Mouse (Mus musculus) neural tube, embryonic 11.5 days (tissue): Measurements from ENCODE around the gene Socs3. TPM values are rescaled to one million over a fixed set of nuclear protein-coding genes. Genes with fewer than 3 reads are reported as not detected.

Source experiments
- ATAC-seq: fragments of 200-750 bp; cut with Nextera tagmentation; 2 replicates; pipeline ENCODE4 v1.8.0; 2017; ENCODE audit warnings: moderate number of reproducible peaks, mild to moderate bottlenecking, moderate TSS enrichment, moderate library complexity; ENCODE audit not compliant: insufficient read depth, low FRiP score, low TSS enrichment
- DNase-seq: peaks from one replicate; pipeline ENCODE4 v3.0.0-alpha.2; 2015; ENCODE audit warnings: low spot score
- H3K27ac ChIP-seq: fragments of 300-500 bp; sonication (generic); 2 replicates; pipeline ENCODE4 v1.5.1; 2014; ENCODE audit warnings: low read depth, mild to moderate bottlenecking, low read length
- H3K27me3 ChIP-seq: fragments of 300-500 bp; sonication (generic); 2 replicates; pipeline ENCODE4 v1.6.1; 2014; ENCODE audit warnings: mild to moderate bottlenecking, low read length, mixed read lengths; ENCODE audit not compliant: control insufficient read depth, insufficient read depth
- H3K36me3 ChIP-seq: fragments of 300-500 bp; sonication (generic); 2 replicates; pipeline ENCODE4 v1.6.1; 2014; ENCODE audit warnings: mild to moderate bottlenecking, low read length, moderate library complexity, mixed read lengths; ENCODE audit not compliant: control insufficient read depth, insufficient read depth
- H3K4me1 ChIP-seq: fragments of 300-500 bp; sonication (generic); 2 replicates; pipeline ENCODE4 v1.6.1; 2014; ENCODE audit warnings: low read length, mixed read lengths; ENCODE audit not compliant: control insufficient read depth, insufficient read depth
- H3K4me2 ChIP-seq: fragments of 300-500 bp; sonication (generic); 2 replicates; pipeline ENCODE4 v1.6.1; 2014; ENCODE audit warnings: low read depth, mild to moderate bottlenecking, moderate library complexity
- H3K4me3 ChIP-seq: fragments of 300-500 bp; sonication (generic); 2 replicates; pipeline ENCODE4 v1.5.1; 2014; ENCODE audit warnings: low read depth, low read length
- H3K9ac ChIP-seq: fragments of 300-500 bp; sonication (generic); 2 replicates; pipeline ENCODE4 v1.6.1; 2014; ENCODE audit warnings: mild to moderate bottlenecking, low read length
- H3K9me3 ChIP-seq: fragments of 300-500 bp; sonication (generic); 2 replicates; pipeline ENCODE4 v1.6.1; 2016; ENCODE audit warnings: low read length; ENCODE audit not compliant: control insufficient read depth
- WGBS: fragments of 180-500 bp; shearing (Covaris S2); extraction: QIAGEN DNeasy Blood & Tissue Kit; methylation state at CpG from one replicate; pipeline ENCODE4 v1.1.7; 2014; 5-methylcytosine and 5-hydroxymethylcytosine counted together
- polyA plus RNA-seq: library from polyadenylated mRNA; unstranded; fragments of >200 nt; fragmentation: Nextera tagmentation; extraction: Ambion mirVana; gene quantifications from 2 replicates; pipeline ENCODE4 v1.2.1, GENCODE M21; 2014

Gene Socs3
- polyA plus RNA-seq, 1 experiment from 2014 or later = 5.1 TPM

DNA sequence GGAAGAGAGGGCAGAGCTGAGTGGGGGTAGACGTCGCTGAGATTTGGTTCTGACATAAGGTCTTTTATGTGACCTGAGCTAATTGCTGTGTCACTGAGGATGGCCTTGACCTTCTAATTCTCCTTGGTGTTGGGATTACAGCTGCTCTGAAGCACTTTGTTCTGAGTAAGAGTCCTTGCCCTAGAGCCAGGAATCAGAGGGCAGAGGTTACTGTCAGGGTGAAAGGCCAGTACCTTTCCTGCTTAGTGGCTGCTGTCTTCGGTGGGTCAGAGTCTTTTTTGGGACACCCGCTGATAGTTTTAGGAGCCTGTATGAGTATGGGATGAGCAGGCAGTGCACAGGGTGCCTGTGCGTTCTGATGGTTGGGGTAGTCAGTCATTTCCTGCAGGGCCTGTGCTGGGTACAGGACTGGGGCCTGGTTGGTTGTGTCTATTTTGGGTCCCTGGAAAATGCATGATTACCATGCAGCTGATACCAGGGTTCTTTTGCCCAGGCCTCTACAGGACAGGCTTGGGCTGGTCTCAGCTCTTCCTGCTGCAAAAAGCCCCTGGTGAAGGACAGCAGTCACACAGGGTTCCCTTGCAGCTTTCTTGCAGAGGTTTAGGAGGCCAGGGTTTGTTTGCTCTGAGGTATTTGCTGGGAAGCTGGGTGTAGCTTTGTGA, 38.4 kb upstream of the Socs3 start:
- no peaks in the 10 kb centered on the region for H3K27me3 ChIP-seq
- H3K9ac ChIP-seq = no peak overlapping the region
- H3K4me3 ChIP-seq = no peak overlapping the region
- ATAC-seq = no peak
- WGBS = 64% methylated on average over 5 of the region's 5 CpGs
- H3K9me3 ChIP-seq = no peaks in the 10 kb centered on the region
- H3K36me3 ChIP-seq = peaks cover 11% of the 10 kb centered on the region
- peaks cover 12% of the 10 kb centered on the region for H3K4me1 ChIP-seq
- no peak for DNase-seq
- no peak overlapping the region for H3K4me2 ChIP-seq
- H3K27ac ChIP-seq = no peak overlapping the region

DNA sequence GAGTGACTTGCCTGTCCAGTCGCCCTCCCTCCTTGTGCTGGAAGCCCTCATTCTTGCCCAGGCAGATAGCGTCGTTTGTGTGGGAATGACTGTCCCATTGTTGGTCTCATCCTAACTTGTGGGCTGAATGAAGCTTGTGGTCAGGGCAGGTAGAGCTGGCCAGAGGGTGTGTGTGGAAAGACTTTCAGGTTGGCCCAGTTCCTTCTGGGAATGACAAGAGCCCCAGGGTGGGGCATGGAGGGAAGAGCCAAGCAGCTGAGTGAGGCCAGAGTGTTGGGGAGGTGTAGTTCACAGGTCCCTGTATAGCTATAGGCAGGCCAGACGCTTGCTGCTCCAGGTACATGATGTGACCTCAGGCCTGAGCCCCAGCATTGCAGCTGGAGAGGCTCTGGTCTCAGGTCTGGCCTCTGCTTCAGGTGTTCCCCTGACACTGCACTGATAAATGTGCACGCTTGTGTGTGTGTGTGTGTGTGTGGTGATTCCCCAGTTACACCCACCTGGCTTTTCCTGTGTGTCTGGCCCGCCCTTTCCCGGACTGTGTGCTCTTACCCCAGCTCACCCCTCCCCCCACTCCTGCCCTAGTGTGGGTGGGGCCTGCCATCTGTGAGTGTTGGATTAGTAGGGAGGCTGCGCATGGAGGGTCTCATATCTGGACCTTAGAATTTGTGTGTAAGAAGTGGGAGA, 37.8 kb upstream of the Socs3 start:
- Histone ChIP-seq H3K27me3 (no peaks in the 10 kb centered on the region), H3K4me1 (peaks cover 12% of the 10 kb centered on the region), H3K9me3 (no peaks in the 10 kb centered on the region), H3K9ac (no peak overlapping the region), H3K4me3 (no peak overlapping the region), H3K27ac (no peak overlapping the region), H3K36me3 (peaks cover 13% of the 10 kb centered on the region), H3K4me2 (no peak overlapping the region)
- DNase-seq (no peak), ATAC-seq (no peak)
- WGBS = 77% methylated on average over 8 of the region's 8 CpGs

DNA sequence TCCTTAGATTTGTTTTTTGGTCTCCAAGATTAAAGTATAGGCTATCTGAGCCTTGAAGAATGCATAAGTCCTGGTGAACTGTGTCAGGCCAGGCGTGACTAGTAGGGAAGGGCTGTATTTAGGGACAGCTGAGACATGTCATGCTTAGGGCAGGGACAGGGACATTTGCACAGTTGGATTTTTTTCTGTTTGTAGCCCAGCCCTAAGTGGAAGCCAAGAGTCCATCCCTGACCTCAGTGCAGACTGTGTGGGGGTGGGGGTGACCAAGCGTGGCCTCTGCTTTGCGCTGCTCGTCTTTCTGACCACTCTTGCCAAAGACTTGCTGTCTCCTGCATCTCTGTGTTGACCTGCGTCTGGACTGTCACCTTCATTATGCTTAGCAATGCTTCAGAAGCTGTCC, 34.4 kb upstream of the Socs3 start:
- H3K27me3 ChIP-seq = no peaks in the 10 kb centered on the region
- peaks cover 8% of the 10 kb centered on the region for H3K4me1 ChIP-seq
- H3K27ac ChIP-seq = no peak overlapping the region
- peaks cover 17% of the 10 kb centered on the region for H3K36me3 ChIP-seq
- H3K9me3 ChIP-seq = no peaks in the 10 kb centered on the region
- no peak overlapping the region for H3K4me3 ChIP-seq
- H3K4me2 ChIP-seq = no peak overlapping the region
- no peak overlapping the region for H3K9ac ChIP-seq
- ATAC-seq (no peak), DNase-seq (no peak)
- 91% methylated on average over 5 of the region's 5 CpGs for WGBS

DNA sequence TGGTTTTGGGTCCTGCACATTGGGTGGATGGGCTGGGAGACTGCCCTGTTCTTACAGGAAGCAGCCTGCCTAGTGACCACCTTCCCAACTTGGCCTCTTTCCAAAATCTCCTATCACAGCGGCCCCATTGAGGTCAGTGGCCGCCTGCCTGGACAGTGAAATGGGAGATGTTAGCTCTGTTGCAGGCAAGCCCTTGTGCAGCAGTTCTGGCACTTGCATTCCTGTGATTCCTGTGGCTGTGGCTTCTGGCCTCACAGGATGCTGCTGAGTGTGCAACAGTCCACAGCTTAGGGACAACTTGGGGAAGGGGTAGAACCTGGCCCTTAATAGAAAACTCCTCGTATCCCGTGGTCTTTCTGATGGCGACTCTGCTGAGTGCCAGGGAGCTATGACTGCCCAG, 33.9 kb upstream of the Socs3 start:
- no peaks in the 10 kb centered on the region for H3K9me3 ChIP-seq
- DNase-seq (no peak), ATAC-seq (no peak)
- peaks cover 7% of the 10 kb centered on the region for H3K4me1 ChIP-seq
- peaks cover 17% of the 10 kb centered on the region for H3K36me3 ChIP-seq
- H3K27ac ChIP-seq = no peak overlapping the region
- H3K4me2 ChIP-seq = no peak overlapping the region
- no peaks in the 10 kb centered on the region for H3K27me3 ChIP-seq
- no peak overlapping the region for H3K9ac ChIP-seq
- WGBS = 85% methylated on average over 5 of the region's 5 CpGs
- no peak overlapping the region for H3K4me3 ChIP-seq

DNA sequence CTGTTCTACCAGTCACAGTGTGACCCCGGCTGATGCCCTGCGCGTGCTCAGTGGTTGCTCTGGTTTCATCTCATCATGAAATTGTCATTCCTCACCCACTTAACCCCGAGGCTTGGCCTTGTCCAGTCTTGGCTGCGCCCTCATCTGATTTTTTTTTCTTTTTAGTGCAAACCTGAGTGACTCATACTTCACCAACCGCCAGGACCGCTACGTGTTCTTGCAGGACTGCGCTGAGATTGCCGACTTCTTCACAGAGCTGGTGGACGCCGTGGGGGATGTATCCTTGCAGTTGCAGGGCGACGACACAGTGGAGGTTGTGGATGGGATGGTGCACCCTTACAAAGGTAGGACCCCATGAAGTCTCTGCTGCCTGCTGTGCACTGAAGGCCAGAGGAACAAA, 33.3 kb upstream of the Socs3 start:
- H3K4me3 ChIP-seq = no peak overlapping the region
- H3K4me1 ChIP-seq = peaks cover 7% of the 10 kb centered on the region
- DNase-seq (no peak), ATAC-seq (no peak)
- 92% methylated on average over 14 of the region's 14 CpGs for WGBS
- no peak overlapping the region for H3K27ac ChIP-seq
- H3K9me3 ChIP-seq = no peaks in the 10 kb centered on the region
- no peak overlapping the region for H3K9ac ChIP-seq
- no peak overlapping the region for H3K4me2 ChIP-seq
- H3K27me3 ChIP-seq = no peaks in the 10 kb centered on the region
- H3K36me3 ChIP-seq = peaks cover 17% of the 10 kb centered on the region

DNA sequence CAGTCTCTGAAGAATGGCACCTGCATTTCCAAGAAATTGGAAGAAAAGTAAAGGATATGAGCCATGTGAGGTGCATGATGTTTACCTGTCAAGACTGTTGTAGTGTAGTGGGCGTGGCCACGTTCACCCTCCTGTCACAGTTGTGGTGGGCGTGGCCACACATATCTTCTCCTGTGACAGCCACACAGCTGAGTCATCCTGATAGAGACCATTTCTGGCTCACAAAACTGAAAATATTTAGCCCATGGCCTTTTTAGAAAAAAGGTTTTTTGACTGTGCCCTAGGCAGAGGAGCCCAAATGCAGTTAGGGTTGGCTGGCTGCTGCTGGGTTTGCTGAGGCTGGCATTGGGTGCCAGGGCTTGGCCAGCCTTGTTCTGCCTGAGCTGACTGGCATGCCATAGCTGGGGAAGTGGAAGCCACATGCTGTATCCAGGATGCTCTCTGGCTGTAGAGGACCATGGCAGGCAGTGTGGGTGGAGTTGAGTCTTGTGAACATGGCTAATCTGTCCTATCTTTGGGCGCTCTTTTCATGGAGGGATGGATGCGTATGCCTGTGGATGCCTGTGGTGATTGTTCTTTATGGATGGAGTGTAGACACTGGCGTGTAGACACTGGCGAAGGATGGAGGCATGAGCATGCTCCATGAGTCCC, 30.8 kb upstream of the Socs3 start:
- Histone ChIP-seq H3K9me3 (no peaks in the 10 kb centered on the region), H3K27ac (no peak overlapping the region), H3K4me1 (no peaks in the 10 kb centered on the region), H3K27me3 (no peaks in the 10 kb centered on the region), H3K4me2 (no peak overlapping the region), H3K36me3 (peaks cover 16% of the 10 kb centered on the region), H3K9ac (no peak overlapping the region), H3K4me3 (no peak overlapping the region)
- 92% methylated on average over 7 of the region's 7 CpGs for WGBS
- DNase-seq = no peak
- no peak for ATAC-seq

DNA sequence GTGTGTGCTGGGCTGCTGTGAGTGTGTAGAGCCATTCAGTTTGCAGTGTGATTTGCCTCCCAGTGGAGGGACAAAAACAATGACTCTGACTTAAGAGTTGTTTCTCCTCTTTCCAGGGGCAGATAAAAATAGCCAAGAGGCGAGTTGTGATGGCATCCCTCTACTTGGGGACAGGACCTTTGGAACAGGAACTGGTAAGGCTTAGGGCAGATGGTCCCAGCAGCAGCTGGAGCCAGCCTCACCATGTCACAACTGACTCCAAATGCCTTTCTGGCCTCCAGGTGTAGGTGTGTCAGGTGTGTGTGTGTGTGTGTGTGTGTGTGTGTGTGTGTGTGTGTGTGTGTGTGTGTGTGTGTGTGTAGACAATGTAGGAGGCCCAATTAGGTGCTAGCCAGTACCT, 30.2 kb upstream of the Socs3 start:
- Histone ChIP-seq H3K27me3 (no peaks in the 10 kb centered on the region), H3K4me2 (no peak overlapping the region), H3K4me3 (no peak overlapping the region), H3K9me3 (no peaks in the 10 kb centered on the region), H3K36me3 (peaks cover 12% of the 10 kb centered on the region), H3K9ac (no peak overlapping the region), H3K4me1 (no peaks in the 10 kb centered on the region), H3K27ac (no peak overlapping the region)
- ATAC-seq = no peak
- WGBS = 74% methylated on average over 1 of the region's 1 CpGs
- DNase-seq = no peak

DNA sequence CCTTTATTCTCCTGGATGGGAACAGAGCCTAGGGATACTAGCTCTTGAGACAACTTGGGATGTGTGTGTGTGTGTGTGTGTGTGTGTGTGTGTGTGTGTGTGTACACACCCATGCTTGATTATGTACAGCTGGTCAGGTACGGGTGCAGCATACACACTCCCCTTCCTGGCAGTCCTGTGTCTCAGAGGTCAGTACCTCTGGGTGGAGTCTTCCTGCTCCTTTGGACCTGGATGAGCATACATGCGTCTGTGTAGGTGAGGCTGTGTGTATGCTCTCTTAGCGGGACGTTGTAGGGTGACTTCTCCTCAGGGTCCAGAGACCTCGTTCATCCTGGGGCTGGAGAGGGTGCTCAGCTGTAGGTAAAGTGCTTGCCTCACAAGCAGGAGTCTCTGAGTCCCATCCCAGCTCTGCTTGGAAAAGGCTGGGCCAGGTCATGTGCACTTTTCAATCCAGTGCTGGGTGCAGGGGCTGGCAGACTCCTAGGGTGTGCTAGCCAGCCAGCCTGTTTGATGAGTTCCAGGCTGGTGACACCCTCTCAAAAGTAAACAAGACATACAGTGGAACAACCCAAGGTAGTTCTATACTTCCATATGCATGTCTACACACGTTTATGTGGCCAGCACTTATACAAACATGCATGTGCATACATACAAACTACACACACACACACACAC, 29.6 kb upstream of the Socs3 start:
- no peaks in the 10 kb centered on the region for H3K9me3 ChIP-seq
- H3K4me2 ChIP-seq = no peak overlapping the region
- H3K9ac ChIP-seq = no peak overlapping the region
- H3K27ac ChIP-seq = no peak overlapping the region
- H3K27me3 ChIP-seq = no peaks in the 10 kb centered on the region
- WGBS = 91% methylated on average over 6 of the region's 6 CpGs
- H3K36me3 ChIP-seq = peaks cover 12% of the 10 kb centered on the region
- H3K4me3 ChIP-seq = no peak overlapping the region
- DNase-seq (no peak), ATAC-seq (no peak)
- H3K4me1 ChIP-seq = no peaks in the 10 kb centered on the region; the same call in 1 of the 2 replicates
